Mouse (Mus musculus) liver, embryonic 14.5 days (tissue): ENCODE data around the gene Prune2. TPM values are rescaled to one million over a fixed set of nuclear protein-coding genes. Genes with fewer than 3 reads are reported as not detected.

Experiments used
- ATAC-seq: fragments of 200-750 bp; cut with Nextera tagmentation; 2 replicates; pipeline ENCODE4 v1.8.0; 2017; ENCODE audit warnings: moderate number of reproducible peaks, mild to moderate bottlenecking, moderate library complexity; ENCODE audit not compliant: insufficient read depth
- DNase-seq, 3 experiments: peaks; one replicate each; pipeline ENCODE4 v3.0.0-alpha.2; 2012 to 2013; ENCODE audit warnings: low read depth in 3 of 3, low spot score in 3 of 3
- H3K27ac ChIP-seq: fragments of 300-500 bp; sonication (generic); 2 replicates; pipeline ENCODE4 v1.5.1; 2014; ENCODE audit warnings: moderate library complexity, mild to moderate bottlenecking, control low read depth, inconsistent platforms
- H3K27me3 ChIP-seq: fragments of 300-500 bp; sonication (generic); 2 replicates; pipeline ENCODE4 v1.6.1; 2014; ENCODE audit warnings: mild to moderate bottlenecking, low read length, moderate library complexity; ENCODE audit not compliant: control insufficient read depth, insufficient read depth
- H3K36me3 ChIP-seq: fragments of 300-500 bp; sonication (generic); replicated peaks from 2 replicates; pipeline ENCODE4 v1.6.1; 2014; ENCODE audit warnings: low read depth; ENCODE audit not compliant: control insufficient read depth, insufficient read depth
- H3K4me1 ChIP-seq, 2 experiments: fragments of 200-500 bp in 1 of 2; fragments of 300-500 bp in 1 of 2; sonication (generic) in 1 of 2; replicated peaks; 2 replicates each; pipeline ENCODE4 v1.6.1; 2012 to 2014; ENCODE audit warnings: antibody characterized with exemption in 1 of 2, inconsistent platforms in 1 of 2, low read length in 1 of 2; ENCODE audit not compliant: control insufficient read depth in 2 of 2, insufficient read depth in 2 of 2
- H3K4me2 ChIP-seq: fragments of 300-500 bp; sonication (generic); 2 replicates; pipeline ENCODE4 v1.6.1; 2014; ENCODE audit warnings: low read depth, mild to moderate bottlenecking, control low read depth, moderate library complexity
- H3K4me3 ChIP-seq, 2 experiments: fragments of 200-500 bp in 1 of 2; fragments of 300-500 bp in 1 of 2; sonication (generic) in 1 of 2; 2 replicates each; pipeline ENCODE4 v1.5.1; 2012 to 2014; ENCODE audit warnings: low read depth in 2 of 2, low read length in 2 of 2, mild to moderate bottlenecking in 2 of 2, control low read depth in 1 of 2, inconsistent platforms in 1 of 2, moderate library complexity in 1 of 2; ENCODE audit not compliant: insufficient read depth in 1 of 2
- H3K9ac ChIP-seq: fragments of 300-500 bp; sonication (generic); replicated peaks from 2 replicates; pipeline ENCODE4 v1.6.1; 2014; ENCODE audit warnings: mild to moderate bottlenecking, control low read depth, moderate library complexity
- H3K9me3 ChIP-seq: fragments of 300-500 bp; sonication (generic); 2 replicates; pipeline ENCODE4 v1.6.1; 2016; ENCODE audit warnings: low read length, mixed read lengths; ENCODE audit not compliant: control insufficient read depth
- CTCF ChIP-seq: IDR thresholded peaks from 2 replicates; pipeline ENCODE4 v1.5.1; 2016; ENCODE audit warnings: antibody characterized with exemption, low read depth, control low read depth
- EP300 ChIP-seq: IDR thresholded peaks from 2 replicates; pipeline ENCODE4 v1.6.1; 2016; ENCODE audit warnings: antibody characterized with exemption, low read depth
- WGBS: fragments of 180-500 bp; shearing (Covaris S2); extraction: QIAGEN DNeasy Blood & Tissue Kit; methylation state at CpG from one replicate; pipeline ENCODE4 v1.1.7; 2014; ENCODE audit not compliant: insufficient replicate concordance; 5-methylcytosine and 5-hydroxymethylcytosine counted together
- polyA plus RNA-seq, 2 experiments: library from polyadenylated mRNA; depleted of rRNA in 1 of 2; stranded (reverse) in 1 of 2; unstranded in 1 of 2; fragments of >200 nt; fragmentation: Nextera tagmentation in 1 of 2; extraction: Ambion mirVana in 1 of 2; gene quantifications; 2 replicates each; pipeline versions ENCODE4 v1.2.1 to v1.2.3; 2012 to 2014

Gene Prune2
- polyA plus RNA-seq, 2 experiments: 0.26 to 0.29 TPM

- TF ChIP-seq CTCF: no peak
- TF ChIP-seq EP300: no peak
- 37% methylated on average over 4 of the region's 4 CpGs for WGBS
- Histone ChIP-seq H3K27ac (no peak overlapping the region), H3K4me2 (no peak overlapping the region), H3K4me3 (no peak overlapping the region), H3K4me1 (no peaks in the 10 kb centered on the region), H3K9ac (no peak overlapping the region), H3K36me3 (no peaks in the 10 kb centered on the region), H3K27me3 (no peaks in the 10 kb centered on the region), H3K9me3 (no peaks in the 10 kb centered on the region)
- DNase-seq (no peak), ATAC-seq (no peak)
Observed at GRCm38 (mm10) chr19:17180506-17180905, 224.6 kb downstream of the Prune2 start.

DNA sequence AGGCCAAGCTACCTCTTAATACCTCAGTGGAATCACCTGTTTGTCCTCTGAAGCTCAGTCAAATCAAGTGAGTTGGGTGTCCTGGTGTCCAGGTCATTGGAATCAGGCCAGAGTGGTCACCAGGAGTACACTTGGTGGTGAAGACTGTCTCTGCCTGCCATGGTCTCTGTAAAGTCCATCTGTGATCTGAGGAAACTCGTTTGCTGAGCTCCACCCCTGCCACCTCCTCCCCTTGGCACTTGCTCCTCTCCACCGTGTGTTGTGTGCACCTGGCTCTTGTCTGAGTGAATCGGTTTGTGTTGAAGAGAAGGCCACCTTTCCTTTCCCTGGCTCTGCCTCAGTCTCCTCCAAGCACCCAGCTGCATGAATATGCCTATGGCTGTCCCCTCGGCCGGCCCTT lies 238.8 kb downstream of the Prune2 start:
- H3K9me3 ChIP-seq: no peaks in the 10 kb centered on the region
- DNase-seq: no peak

DNA sequence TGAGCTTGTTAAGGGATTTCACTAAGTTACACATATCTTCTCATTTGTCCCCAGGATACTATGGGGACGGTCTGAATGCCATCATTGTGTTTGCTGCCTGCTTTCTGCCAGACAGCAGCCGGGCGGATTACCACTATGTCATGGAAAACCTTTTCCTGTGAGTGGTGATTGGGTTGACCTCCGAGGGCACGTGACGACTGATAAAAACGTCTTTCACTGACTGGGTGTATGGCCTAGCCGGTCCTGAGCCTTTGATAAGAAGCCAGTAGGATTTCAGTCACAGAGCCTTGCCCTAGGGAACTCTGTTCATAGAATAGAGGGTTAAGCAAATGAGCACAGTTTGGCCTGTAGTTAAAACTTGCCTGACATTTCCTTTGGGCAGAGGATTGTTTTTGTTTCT lies 243.1 kb downstream of the Prune2 start:
- TF ChIP-seq CTCF (no peak), EP300 (no peak)
- no peaks in the 10 kb centered on the region for H3K9me3 ChIP-seq
- ATAC-seq (no peak), DNase-seq (no peak)
- H3K36me3 ChIP-seq: no peaks in the 10 kb centered on the region
- 18% methylated on average over 8 of the region's 8 CpGs for WGBS
- no peaks in the 10 kb centered on the region for H3K27me3 ChIP-seq
- no peak overlapping the region for H3K27ac ChIP-seq
- H3K4me3 ChIP-seq: no peak overlapping the region
- H3K9ac ChIP-seq: no peak overlapping the region
- no peak overlapping the region for H3K4me2 ChIP-seq
- no peaks in the 10 kb centered on the region for H3K4me1 ChIP-seq

More for the DNA sequence above, 238.8 kb downstream of the Prune2 start:
- H3K9ac ChIP-seq: no peak overlapping the region
- no peaks in the 10 kb centered on the region for H3K27me3 ChIP-seq
- H3K4me1 ChIP-seq: no peaks in the 10 kb centered on the region
- H3K4me3 ChIP-seq: no peak overlapping the region
- H3K27ac ChIP-seq: no peak overlapping the region
- 62% methylated on average over 5 of the region's 5 CpGs for WGBS
- TF ChIP-seq CTCF (no peak), EP300 (no peak)
- no peaks in the 10 kb centered on the region for H3K36me3 ChIP-seq
- no peak overlapping the region for H3K4me2 ChIP-seq
- ATAC-seq: no peak

DNA sequence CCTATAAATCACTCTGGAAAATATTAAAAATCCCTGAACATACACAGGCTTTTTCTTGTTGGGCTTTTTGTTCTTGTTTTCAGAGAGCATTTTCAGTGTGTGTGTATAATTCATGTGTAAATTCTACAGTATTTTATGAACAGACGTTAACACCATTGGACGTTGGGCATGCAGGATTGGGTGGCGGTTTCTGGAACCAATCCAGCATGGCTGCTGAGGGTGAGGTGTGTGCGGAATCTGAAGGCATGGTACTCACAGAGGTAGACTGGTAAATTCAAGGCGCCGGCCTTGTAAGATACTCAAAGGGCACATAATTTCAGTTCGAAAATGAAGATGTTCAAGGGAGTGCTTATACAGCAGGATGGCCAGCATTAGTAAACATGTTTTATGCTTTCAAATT lies 251.2 kb downstream of the Prune2 start:
- no peaks in the 10 kb centered on the region for H3K36me3 ChIP-seq
- TF ChIP-seq CTCF: no peak
- no peak for TF ChIP-seq EP300
- H3K27me3 ChIP-seq: no peaks in the 10 kb centered on the region
- H3K27ac ChIP-seq: no peak overlapping the region
- DNase-seq (no peak), ATAC-seq (no peak)
- H3K9ac ChIP-seq: no peak overlapping the region
- no peak overlapping the region for H3K4me3 ChIP-seq
- H3K4me1 ChIP-seq: no peaks in the 10 kb centered on the region
- WGBS: 71% methylated on average over 7 of the region's 7 CpGs
- H3K4me2 ChIP-seq: no peak overlapping the region
- H3K9me3 ChIP-seq: no peaks in the 10 kb centered on the region

- no peak for TF ChIP-seq EP300
- TF ChIP-seq CTCF: no peak
- ATAC-seq (no peak), DNase-seq (no peak)
- Histone ChIP-seq H3K4me3 (no peak overlapping the region), H3K27me3 (no peaks in the 10 kb centered on the region), H3K27ac (no peak overlapping the region), H3K9ac (no peak overlapping the region), H3K36me3 (no peaks in the 10 kb centered on the region), H3K4me1 (no peaks in the 10 kb centered on the region), H3K4me2 (no peak overlapping the region), H3K9me3 (no peaks in the 10 kb centered on the region)
- 57% methylated on average over 3 of the region's 3 CpGs for WGBS
Observed at GRCm38 (mm10) chr19:17210541-17210940, 254.6 kb downstream of the Prune2 start.
